20 mouse cellular contexts compared by ENCODE assay signal in genomic region chr15:96382223-96382622, GRCm38 (mm10).
DNase-seq lines count a peak whose midpoint lies in the region; ATAC-seq and TF ChIP-seq lines count a peak whose summit lies in the region.
"Had no signal": no experiment of that assay in that cellular context is flagged by ENCODE, and none has a peak within 500 bp of the region (broad histone marks: within the 10 kb centered on the region; RNA-seq: fewer than 3 reads in every experiment).

No protein-coding gene starts in this region.

- peak; percentile 24; the same call in 1 of the 2 replicates for ATAC-seq in liver, embryonic 12.5 days
- no peak for ATAC-seq in liver, embryonic 11.5 days (replicated peaks; ENCODE audit: low FRiP score)
- ATAC-seq in erythroblast, adult 5-6 weeks (replicated peaks; ENCODE audit: low FRiP score, poor library complexity, severe bottlenecking), result peak; percentile 24; the same call in 1 of the 2 replicates
- ATAC-seq in midbrain, embryonic 14.5 days (ENCODE audit: low FRiP score, low TSS enrichment), result no peak
- ATAC-seq: forebrain, embryonic 14.5 days; forebrain, embryonic 16.5 days had no signal

- no peak overlapping the region for H3K9ac ChIP-seq in liver, embryonic 12.5 days
- H3K9ac ChIP-seq in liver, embryonic 11.5 days (ENCODE audit: low read depth, low read length), result no peak overlapping the region
- H3K9ac ChIP-seq in midbrain, embryonic 14.5 days (replicated peaks; ENCODE audit: low read length), result no peak overlapping the region
- H3K9ac ChIP-seq: embryonic facial prominence, embryonic 12.5 days; forebrain, embryonic 12.5 days had no signal

- H3K79me2 ChIP-seq in myocyte (ENCODE audit: control insufficient read depth, insufficient read depth), result no peaks in the 10 kb centered on the region

- H3K4me1 ChIP-seq in liver, embryonic 12.5 days, result no peaks in the 10 kb centered on the region
- no peaks in the 10 kb centered on the region for H3K4me1 ChIP-seq in liver, embryonic 11.5 days (replicated peaks; ENCODE audit: control insufficient read depth, insufficient read depth, low read length)
- H3K4me1 ChIP-seq in midbrain, embryonic 14.5 days (ENCODE audit: control insufficient read depth, insufficient read depth, low read length), result no peaks in the 10 kb centered on the region
- H3K4me1 ChIP-seq: embryonic facial prominence, embryonic 10.5 days; embryonic facial prominence, embryonic 12.5 days; forebrain, embryonic 10.5 days had no signal

- H3K27me3 ChIP-seq in liver, embryonic 12.5 days (replicated peaks), result no peaks in the 10 kb centered on the region
- no peaks in the 10 kb centered on the region for H3K27me3 ChIP-seq in liver, embryonic 11.5 days (replicated peaks; ENCODE audit: control insufficient read depth, insufficient read depth, low read length)
- no peaks in the 10 kb centered on the region for H3K27me3 ChIP-seq in myocyte (ENCODE audit: control insufficient read depth, insufficient read depth, insufficient read length)
- H3K27me3 ChIP-seq in midbrain, embryonic 14.5 days (ENCODE audit: control insufficient read depth, insufficient read depth, low read length), result no peaks in the 10 kb centered on the region
- H3K27me3 ChIP-seq: embryonic facial prominence, embryonic 12.5 days; forebrain, embryonic 12.5 days had no signal

- DNase-seq in liver, embryonic 11.5 days (ENCODE audit: low spot score), result no peak
- no peak for DNase-seq in midbrain, embryonic 14.5 days
- DNase-seq: adrenal gland, adult 2 months; adrenal gland, postnatal 10 days; adrenal gland, postnatal 25 days; cerebellum, adult 11 months; cerebellum, adult 18-20 months; cerebellum, adult 8-10 months; cerebellum, adult 9-11 months; cerebellum, postnatal 25 days had no signal

- no peak overlapping the region for H3K4me3 ChIP-seq in liver, embryonic 12.5 days
- no peak overlapping the region for H3K4me3 ChIP-seq in liver, embryonic 11.5 days (ENCODE audit: low read depth, low read length)
- no peak overlapping the region for H3K4me3 ChIP-seq in myocyte
- H3K4me3 ChIP-seq in midbrain, embryonic 14.5 days (replicated peaks; ENCODE audit: low read depth, low read length), result no peak overlapping the region
- H3K4me3 ChIP-seq: embryonic facial prominence, embryonic 10.5 days; embryonic facial prominence, embryonic 12.5 days; erythroblast, embryonic 14.5 days; forebrain, embryonic 10.5 days; forebrain, embryonic 12.5 days had no signal

- H3K36me3 ChIP-seq in liver, embryonic 12.5 days, result peaks cover 81% of the 10 kb centered on the region
- H3K36me3 ChIP-seq in liver, embryonic 11.5 days (ENCODE audit: control insufficient read depth, insufficient read depth, low read length), result peaks cover 9% of the 10 kb centered on the region; the same call in 1 of the 2 replicates
- H3K36me3 ChIP-seq in myocyte (ENCODE audit: control insufficient read depth, insufficient read depth), result peaks cover 40% of the 10 kb centered on the region
- peaks cover 56% of the 10 kb centered on the region for H3K36me3 ChIP-seq in midbrain, embryonic 14.5 days (ENCODE audit: control insufficient read depth, insufficient read depth, low read length)

- no peaks in the 10 kb centered on the region for H3K9me3 ChIP-seq in liver, embryonic 12.5 days (replicated peaks)
- H3K9me3 ChIP-seq in liver, embryonic 11.5 days (ENCODE audit: control insufficient read depth, low read length), result no peaks in the 10 kb centered on the region
- H3K9me3 ChIP-seq in midbrain, embryonic 14.5 days (ENCODE audit: control insufficient read depth, low read length), result no peaks in the 10 kb centered on the region
- H3K9me3 ChIP-seq: embryonic facial prominence, embryonic 10.5 days; embryonic facial prominence, embryonic 12.5 days; forebrain, embryonic 10.5 days; forebrain, embryonic 12.5 days had no signal

- no peak for TF ChIP-seq POLR2A in myocyte (IDR thresholded peaks at IDR 0.05; ENCODE audit: insufficient read length, low read depth)

- no peak overlapping the region for H3ac ChIP-seq in myocyte (ENCODE audit: control insufficient read depth, insufficient read length)

- no peak overlapping the region for H3K27ac ChIP-seq in liver, embryonic 12.5 days
- H3K27ac ChIP-seq in liver, embryonic 11.5 days (ENCODE audit: low read depth, low read length), result no peak overlapping the region
- H3K27ac ChIP-seq in midbrain, embryonic 14.5 days (replicated peaks; ENCODE audit: low read depth, low read length), result no peak overlapping the region
- H3K27ac ChIP-seq: embryonic facial prominence, embryonic 10.5 days; embryonic facial prominence, embryonic 12.5 days; forebrain, embryonic 10.5 days; forebrain, embryonic 12.5 days had no signal

- no peak overlapping the region for H3K4me2 ChIP-seq in liver, embryonic 12.5 days
- no peak overlapping the region for H3K4me2 ChIP-seq in liver, embryonic 11.5 days
- no peak overlapping the region for H3K4me2 ChIP-seq in myocyte (ENCODE audit: low read depth)
- no peak overlapping the region for H3K4me2 ChIP-seq in midbrain, embryonic 14.5 days (ENCODE audit: low read length)
- H3K4me2 ChIP-seq: embryonic facial prominence, embryonic 12.5 days; forebrain, embryonic 12.5 days had no signal

- WGBS in liver, embryonic 12.5 days (ENCODE audit: insufficient replicate concordance), result 85% methylated on average over 11 of the region's 11 CpGs
- 85% methylated on average over 11 of the region's 11 CpGs for WGBS in liver, embryonic 11.5 days
- 92% methylated on average over 11 of the region's 11 CpGs for WGBS in midbrain, embryonic 14.5 days

TF ChIP-seq in myocyte, 11 proteins besides CTCF, POLR2A, EP300 and RAD21:
- TF ChIP-seq E2F4 (IDR thresholded peaks at IDR 0.05; ENCODE audit: insufficient read depth) (no peak), CEBPB (IDR thresholded peaks at IDR 0.05; ENCODE audit: insufficient read depth, poor library complexity, severe bottlenecking) (no peak), REST (IDR thresholded peaks at IDR 0.05; ENCODE audit: insufficient read depth, insufficient read length) (no peak), MYOG (IDR thresholded peaks at IDR 0.05; ENCODE audit: control insufficient read depth in 1 of 3, insufficient read depth in 1 of 3, insufficient read length in 2 of 3, low read depth in 2 of 3) (peak in 2 of 3 experiments; percentile 40 to 63), TCF12 (IDR thresholded peaks at IDR 0.05; ENCODE audit: insufficient read depth, poor library complexity, severe bottlenecking) (no peak), SRF (IDR thresholded peaks at IDR 0.05; ENCODE audit: control insufficient read depth, insufficient read length, low read depth) (no peak), MYOD1 (IDR thresholded peaks at IDR 0.05; ENCODE audit: control insufficient read depth in 1 of 3, insufficient read length in 2 of 3, low read depth in 2 of 3) (peak in 1 of 3 experiments; percentile 55), TCF3 (IDR thresholded peaks at IDR 0.05; ENCODE audit: insufficient read length, low read depth) (no peak), USF1 (IDR thresholded peaks at IDR 0.05; ENCODE audit: low read depth) (no peak), MAX (IDR thresholded peaks at IDR 0.05; ENCODE audit: low read depth) (no peak), POLR2AphosphoS2 (IDR thresholded peaks at IDR 0.05; ENCODE audit: insufficient read length, low read depth) (no peak)

Comparison
In these comparisons a context has a peak if more than half of its experiments do, and no peak if none do; other contexts are left out.
1. ATAC-seq: peak in liver, embryonic 12.5 days (single experiment) and erythroblast, adult 5-6 weeks (single experiment); none in liver, embryonic 11.5 days (single experiment) and midbrain, embryonic 14.5 days (single experiment).